ENCODE assay signal across 8 mouse cellular contexts in genomic region chr2:6267537-6267936, GRCm38 (mm10). TPM values are rescaled to one million over a fixed set of nuclear protein-coding genes. Genes with fewer than 3 reads are reported as not detected.
DNase-seq lines count a peak whose midpoint lies in the region; ATAC-seq lines count a peak whose summit lies in the region.

No protein-coding gene starts in this region.

- no peak overlapping the region for H3K4me3 ChIP-seq in embryonic facial prominence, embryonic 15.5 days (replicated peaks)
- H3K4me3 ChIP-seq in heart, embryonic 15.5 days: no peak overlapping the region

- H3K4me2 ChIP-seq in embryonic facial prominence, embryonic 15.5 days (replicated peaks): no peak overlapping the region
- peak overlapping the region; percentile 41 for H3K4me2 ChIP-seq in heart, embryonic 15.5 days

- 0 out of 2 replicates have a peak, but pooled peaks cover 3% of the 10 kb centered on the region for H3K9me3 ChIP-seq in embryonic facial prominence, embryonic 15.5 days (replicated peaks)
- H3K9me3 ChIP-seq in heart, embryonic 15.5 days (replicated peaks): no peaks in the 10 kb centered on the region

- H3K27me3 ChIP-seq in embryonic facial prominence, embryonic 15.5 days: no peaks in the 10 kb centered on the region
- no peaks in the 10 kb centered on the region for H3K27me3 ChIP-seq in heart, embryonic 15.5 days

- no peaks in the 10 kb centered on the region for H3K36me3 ChIP-seq in embryonic facial prominence, embryonic 15.5 days
- no peaks in the 10 kb centered on the region for H3K36me3 ChIP-seq in heart, embryonic 15.5 days

- no peak overlapping the region for H3K9ac ChIP-seq in embryonic facial prominence, embryonic 15.5 days
- no peak overlapping the region for H3K9ac ChIP-seq in heart, embryonic 15.5 days

- peak; percentile 80; the same call in 1 of the 2 replicates for ATAC-seq in embryonic facial prominence, embryonic 15.5 days (ENCODE audit: insufficient number of reproducible peaks, low FRiP score, low TSS enrichment, low read depth)
- ATAC-seq in heart, embryonic 15.5 days (replicated peaks; ENCODE audit: insufficient number of reproducible peaks, insufficient read depth, low FRiP score, low read depth): peak; percentile 73
- ATAC-seq in CD4-positive, CD25-positive, alpha-beta regulatory T cell, adult 4 months: no peak

- WGBS in embryonic facial prominence, embryonic 15.5 days: 31% methylated on average over 9 of the region's 9 CpGs
- WGBS in heart, embryonic 15.5 days: 12% methylated on average over 9 of the region's 9 CpGs

- DNase-seq in testis, postnatal 10 days (ENCODE audit: low spot score): peak; percentile 50
- no peak for DNase-seq in testis, postnatal 14 days (ENCODE audit: low spot score)
- DNase-seq in kidney, postnatal 4 days: peak; percentile 64 to 68
- peak; percentile 93 for DNase-seq in lung, postnatal 36 days
- DNase-seq in right cerebral cortex, postnatal 36 days (ENCODE audit: low spot score in 2 of 2): peak; percentile 46 to 59

- peak overlapping the region; percentile 22; the same call in 1 of the 2 replicates for H3K27ac ChIP-seq in embryonic facial prominence, embryonic 15.5 days (replicated peaks)
- peak overlapping the region; percentile 61 for H3K27ac ChIP-seq in heart, embryonic 15.5 days

- peaks cover 7% of the 10 kb centered on the region; the same call in 1 of the 2 replicates for H3K4me1 ChIP-seq in embryonic facial prominence, embryonic 15.5 days
- peaks cover 27% of the 10 kb centered on the region for H3K4me1 ChIP-seq in heart, embryonic 15.5 days (replicated peaks)

RNA-seq across cellular contexts. Expression of gene Echdc3, which starts 54.7 kb away (rescaled TPM):
- polyA plus RNA-seq in embryonic facial prominence, embryonic 15.5 days (2015; fragmentation: Nextera tagmentation; extraction: Ambion mirVana): 5.0 and 6.3 TPM in 2 replicates
- polyA plus RNA-seq in heart, embryonic 15.5 days (2015; fragmentation: Nextera tagmentation; extraction: Ambion mirVana): 9.2 TPM in 2 replicates
- polyA plus RNA-seq in CD4-positive, CD25-positive, alpha-beta regulatory T cell, adult 4 months (2017; shearing (Covaris generic)): not detected

RNA-seq across cellular contexts. Expression of gene Usp6nl, which starts 54.9 kb away (rescaled TPM):
- polyA plus RNA-seq in embryonic facial prominence, embryonic 15.5 days (2015; fragmentation: Nextera tagmentation; extraction: Ambion mirVana): 8.7 and 9.5 TPM in 2 replicates
- polyA plus RNA-seq in heart, embryonic 15.5 days (2015; fragmentation: Nextera tagmentation; extraction: Ambion mirVana): 4.6 and 6.6 TPM in 2 replicates
- 10 to 100 TPM in 1 of 2 experiments, 1 to 10 TPM in 1; 7.7 to 10.2 TPM for polyA plus RNA-seq in CD4-positive, CD25-positive, alpha-beta regulatory T cell, adult 4 months (2017; shearing (Covaris generic))
